Mouse (Mus musculus) megakaryocyte-erythroid progenitor cell, adult 5 weeks (primary cell): Measurements from ENCODE around the gene 3425401B19Rik. TPM values are rescaled to one million over a fixed set of nuclear protein-coding genes. Genes with fewer than 3 reads are reported as not detected.

Experiments
- polyA plus RNA-seq: library from polyadenylated mRNA; stranded (reverse); fragments of >175 nt; gene quantifications from 2 replicates; pipeline ENCODE4 v1.2.3, GENCODE M21; 2012

3425401B19Rik gene
- polyA plus RNA-seq = not detected in 2 replicates

DNA sequence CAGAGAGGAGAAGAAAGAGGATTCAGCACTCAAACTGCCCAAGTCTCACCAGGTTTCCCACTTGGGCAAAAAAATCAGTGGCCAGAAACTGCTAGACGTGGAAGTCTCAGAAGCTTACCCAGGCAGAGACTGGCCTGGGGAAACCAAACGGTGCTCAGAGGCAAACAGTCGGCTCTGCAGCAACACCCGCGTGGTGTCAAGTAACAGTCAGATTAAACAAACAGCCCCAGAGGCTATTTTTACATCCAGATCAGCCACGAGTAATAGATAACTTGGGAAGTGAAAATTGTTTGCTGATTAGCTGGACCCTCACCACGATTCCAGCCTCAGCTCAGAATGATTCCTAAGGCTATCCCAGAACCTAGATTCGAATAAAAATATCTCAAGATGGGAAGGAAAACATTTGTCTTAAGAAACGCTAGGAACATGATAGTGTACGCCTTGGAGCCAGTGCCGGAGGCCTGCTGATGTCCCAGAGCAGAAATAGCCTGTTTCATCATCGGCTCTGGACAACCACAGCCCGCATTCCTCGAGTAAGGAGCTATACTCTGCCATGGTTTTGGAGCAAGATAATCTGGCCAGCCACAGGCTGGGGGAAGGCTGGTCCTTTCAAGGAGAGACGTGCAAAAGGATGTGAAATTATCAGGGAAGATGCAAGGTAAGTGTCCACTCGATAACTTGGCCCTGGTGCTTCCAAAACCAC lies at the start of gene 3425401B19Rik:
TSS of gene 3425401B19Rik (minus strand) at position 170 of the 703 bp plus-strand sequence.

Other genes with a start within 250 kb of the 3425401B19Rik start
- not detected in 2 replicates for gene Slc18a3, start 220.4 kb downstream of the 3425401B19Rik start, polyA plus RNA-seq
- gene Chat, start 219.3 kb downstream of the 3425401B19Rik start, polyA plus RNA-seq = 0.02 TPM in 1 of 2 replicates, not detected in the other
- 2.1 and 3.6 TPM in 2 replicates for gene Ercc6, start 171.8 kb downstream of the 3425401B19Rik start, polyA plus RNA-seq
- not detected in 2 replicates for gene Prrxl1, start 85.9 kb downstream of the 3425401B19Rik start, polyA plus RNA-seq
- gene Tmem273, start 100.7 kb upstream of the 3425401B19Rik start, polyA plus RNA-seq = 1.1 and 1.6 TPM in 2 replicates
- not detected in 2 replicates for gene Fam170b, start 148.7 kb upstream of the 3425401B19Rik start, polyA plus RNA-seq
- 0.06 TPM in 1 of 2 replicates, not detected in the other for gene Vstm4, start 171.5 kb upstream of the 3425401B19Rik start, polyA plus RNA-seq